Mouse (Mus musculus) gastrocnemius, adult 2 months (tissue): ENCODE measurements at regions not wholly inside any gene's neighbourhood (a gene's known extent, or its start where the extent isn't known, plus 50 kb on each side); places are given as distances from the start of the nearest gene placed in this dataset.

Experiments
- DNase-seq: peaks from one replicate; pipeline ENCODE4 v3.0.0; 2022
- H3K27ac ChIP-seq: fragments of 200-600 bp; 2 replicates; pipeline ENCODE4 v1.8.1; 2022; ENCODE audit warnings: mild to moderate bottlenecking
- H3K4me3 ChIP-seq: fragments of 200-600 bp; 2 replicates; pipeline ENCODE4 v1.8.1; 2022; ENCODE audit warnings: mild to moderate bottlenecking, moderate library complexity
- CTCF ChIP-seq: fragments of 200-600 bp; IDR thresholded peaks from 2 replicates; pipeline ENCODE4 v1.8.1; 2022; ENCODE audit warnings: antibody characterized with exemption, mild to moderate bottlenecking, moderate library complexity
- intact Hi-C: fragments of 180-260 bp; cut with DNase I; formaldehyde crosslinking; loops from one replicate; pipeline ENCODE4 v1.15.1; 2025

- intact Hi-C loops: no loop called here
- Histone ChIP-seq H3K27ac (no peak overlapping the region), H3K4me3 (no peak overlapping the region)
- no peak for TF ChIP-seq CTCF
- no peak for DNase-seq
These were observed 410.7 kb upstream of the Clint1 start for GRCm38 (mm10) chr11:45440937-45441720.

GRCm38 (mm10) chr11:45446512-45446911 is 405.3 kb upstream of the Clint1 start:
- no peak overlapping the region for H3K27ac ChIP-seq
- DNase-seq: no peak
- no peak for TF ChIP-seq CTCF
- intact Hi-C loops: no loop called here
- no peak overlapping the region for H3K4me3 ChIP-seq

DNA sequence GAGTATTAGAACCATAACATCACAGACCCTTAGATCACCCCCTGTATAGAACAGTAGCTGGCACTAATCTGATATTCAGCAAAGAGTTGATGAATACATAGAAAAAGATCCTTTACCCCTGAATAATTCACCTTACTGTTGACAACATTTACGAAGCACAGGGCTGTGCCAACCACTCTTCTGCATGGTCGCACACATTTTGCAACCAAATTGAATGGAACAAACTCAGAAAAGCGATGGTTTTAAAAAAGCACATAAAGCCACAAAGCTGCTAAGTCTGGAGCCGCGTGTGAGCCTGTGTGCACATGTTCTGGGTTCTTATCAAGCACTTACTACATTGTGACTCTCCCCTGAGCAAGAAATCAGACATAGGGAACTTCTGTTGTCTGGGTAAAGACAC is 397.6 kb upstream of the Clint1 start:
- intact Hi-C loops: no loop called here

GRCm38 (mm10) chr11:45454933-45455332 is 396.9 kb upstream of the Clint1 start:
- DNase-seq: peak; percentile 19
- Histone ChIP-seq H3K27ac (no peak overlapping the region), H3K4me3 (no peak overlapping the region)
- intact Hi-C loops: no loop called here
- no peak for TF ChIP-seq CTCF

More for the DNA sequence above, 397.6 kb upstream of the Clint1 start:
- no peak for DNase-seq
- Histone ChIP-seq H3K4me3 (no peak overlapping the region), H3K27ac (no peak overlapping the region)
- TF ChIP-seq CTCF: no peak

DNA sequence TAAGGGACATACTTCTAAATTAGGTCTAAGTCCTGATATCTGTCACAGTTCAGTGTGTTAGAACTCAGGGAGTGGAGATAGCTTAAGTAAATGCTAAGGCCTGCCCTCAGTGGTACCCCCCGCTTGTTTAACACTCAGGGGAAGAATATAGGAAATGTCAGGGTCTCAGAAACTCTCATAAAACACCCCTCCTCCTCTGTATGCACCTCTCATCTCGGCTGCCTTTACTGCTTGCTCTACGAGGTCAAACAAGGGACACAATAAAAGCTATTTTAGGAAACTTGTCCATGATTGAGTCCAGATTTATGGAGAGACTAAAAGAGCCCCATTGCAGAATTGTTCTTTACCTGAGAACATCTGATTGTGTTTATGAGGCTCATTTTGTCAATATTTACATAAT is 395.1 kb upstream of the Clint1 start:
- Histone ChIP-seq H3K4me3 (no peak overlapping the region), H3K27ac (no peak overlapping the region)
- intact Hi-C loops: no loop called here
- no peak for TF ChIP-seq CTCF
- no peak for DNase-seq

- H3K4me3 ChIP-seq: no peak overlapping the region
- no peak overlapping the region for H3K27ac ChIP-seq
- intact Hi-C loops: no loop called here
- DNase-seq: no peak
- TF ChIP-seq CTCF: no peak
These were observed 394.3 kb upstream of the Clint1 start for GRCm38 (mm10) chr11:45457597-45457996.

GRCm38 (mm10) chr11:45460000-45460792 is 391.7 kb upstream of the Clint1 start:
- no peak for TF ChIP-seq CTCF
- DNase-seq: no peak
- no peak overlapping the region for H3K4me3 ChIP-seq
- H3K27ac ChIP-seq: no peak overlapping the region
- intact Hi-C loops: no loop called here

DNA sequence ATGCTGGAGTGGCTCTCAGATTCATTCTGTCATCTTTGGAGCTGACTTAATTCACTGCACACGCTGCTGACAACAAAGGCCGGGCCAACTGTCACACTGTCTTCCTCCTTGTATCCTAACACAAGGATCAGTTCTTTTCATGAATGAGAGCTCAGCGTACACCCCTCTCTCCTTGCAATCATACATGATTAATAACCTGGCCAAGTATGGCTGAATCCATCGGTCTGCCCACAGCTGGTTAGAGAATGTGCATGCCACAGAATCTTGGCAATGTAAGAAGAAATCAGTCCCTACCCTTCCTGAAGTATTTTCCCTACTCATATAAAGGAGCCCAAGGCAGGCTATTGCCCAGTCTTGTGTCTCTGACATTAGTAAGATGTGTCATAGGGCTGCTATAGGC is 387.4 kb upstream of the Clint1 start:
- DNase-seq: no peak
- H3K4me3 ChIP-seq: no peak overlapping the region
- TF ChIP-seq CTCF: no peak
- intact Hi-C loops: no loop called here
- H3K27ac ChIP-seq: no peak overlapping the region

GRCm38 (mm10) chr11:45466350-45466749 is 385.5 kb upstream of the Clint1 start:
- intact Hi-C loops: no loop called here
- TF ChIP-seq CTCF: no peak
- Histone ChIP-seq H3K27ac (no peak overlapping the region), H3K4me3 (no peak overlapping the region)
- no peak for DNase-seq

DNA sequence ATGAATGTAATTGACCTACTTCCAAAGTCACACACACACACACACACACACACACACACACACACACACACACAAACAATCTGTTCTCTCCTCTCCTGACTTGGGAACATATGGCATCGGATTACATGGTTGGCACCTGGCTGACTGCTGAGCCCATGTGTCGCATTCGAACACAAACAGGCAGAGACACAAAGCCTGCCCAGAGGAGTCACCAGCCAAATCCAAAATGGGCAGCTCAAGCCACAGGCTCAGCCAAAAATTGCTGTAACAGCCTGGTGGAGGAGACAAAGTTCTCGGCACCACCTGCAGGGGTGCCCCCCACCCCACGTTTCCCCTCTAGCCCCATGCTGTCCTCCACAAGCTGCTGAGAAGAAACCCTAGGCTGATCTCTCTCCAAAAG is 379.7 kb upstream of the Clint1 start:
- DNase-seq: no peak
- Histone ChIP-seq H3K27ac (no peak overlapping the region), H3K4me3 (no peak overlapping the region)
- intact Hi-C loops: no loop called here
- no peak for TF ChIP-seq CTCF

DNA sequence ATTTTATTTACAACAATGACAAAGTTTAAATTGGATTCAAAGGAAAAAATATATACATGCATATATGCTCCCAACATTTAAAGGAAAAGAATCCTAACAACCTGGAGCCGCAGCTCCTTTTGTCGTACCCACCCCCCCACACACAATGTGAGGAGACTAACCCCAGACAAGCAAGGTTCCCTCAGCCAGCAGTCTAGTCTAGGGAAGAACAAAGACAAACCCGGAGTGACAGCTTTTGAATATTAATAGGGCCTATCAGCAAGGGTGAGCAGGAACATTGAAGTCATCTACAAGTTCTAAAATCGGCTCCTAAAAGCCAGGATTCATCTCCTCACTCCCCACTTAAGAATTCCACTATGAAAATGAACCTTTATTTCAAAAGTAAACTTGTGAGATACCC is 374.9 kb upstream of the Clint1 start:
- intact Hi-C loops: no loop called here
- TF ChIP-seq CTCF: no peak
- DNase-seq: no peak
- H3K27ac ChIP-seq: no peak overlapping the region
- no peak overlapping the region for H3K4me3 ChIP-seq

GRCm38 (mm10) chr11:45485950-45486349 is 365.9 kb upstream of the Clint1 start:
- no peak overlapping the region for H3K27ac ChIP-seq
- intact Hi-C loops: no loop called here
- no peak overlapping the region for H3K4me3 ChIP-seq
- no peak for DNase-seq
- TF ChIP-seq CTCF: no peak
